15 mouse cellular contexts compared by ENCODE assay signal in genomic region chr16:23280742-23281090, GRCm38 (mm10).
"Had no signal": no experiment of that assay in that cellular context is flagged by ENCODE, and none has a peak within 500 bp of the region (broad histone marks: within the 10 kb centered on the region; RNA-seq: fewer than 3 reads in every experiment).

No protein-coding gene starts in this region.

- H3K36me3 ChIP-seq: intestine, embryonic 15.5 days; kidney, embryonic 15.5 days; liver, embryonic 15.5 days; midbrain, embryonic 15.5 days; neural tube, embryonic 13.5 days had no signal

- H3K9me3 ChIP-seq: intestine, embryonic 15.5 days; kidney, embryonic 15.5 days; limb, embryonic 13.5 days; liver, embryonic 15.5 days; midbrain, embryonic 15.5 days; neural tube, embryonic 13.5 days had no signal

- H3K4me1 ChIP-seq: intestine, embryonic 15.5 days; kidney, embryonic 15.5 days had no signal

- H3K4me2 ChIP-seq: intestine, embryonic 15.5 days; kidney, embryonic 15.5 days; limb, embryonic 13.5 days; liver, embryonic 11.5 days; liver, embryonic 15.5 days; midbrain, embryonic 15.5 days; neural tube, embryonic 13.5 days had no signal

- H3K4me3 ChIP-seq: intestine, embryonic 15.5 days; kidney, embryonic 15.5 days; limb, embryonic 13.5 days; liver, embryonic 15.5 days; midbrain, embryonic 15.5 days; neural tube, embryonic 13.5 days had no signal

- ATAC-seq: intestine, embryonic 15.5 days; midbrain, embryonic 15.5 days had no signal

- H3K27me3 ChIP-seq: intestine, embryonic 15.5 days; kidney, embryonic 15.5 days; limb, embryonic 13.5 days; liver, embryonic 15.5 days; midbrain, embryonic 15.5 days; neural tube, embryonic 13.5 days had no signal

- H3K9ac ChIP-seq: intestine, embryonic 15.5 days; kidney, embryonic 15.5 days; limb, embryonic 13.5 days; liver, embryonic 15.5 days; midbrain, embryonic 15.5 days; neural tube, embryonic 13.5 days had no signal

- DNase-seq: kidney, adult 18-20 months; kidney, postnatal 14 days; layer of hippocampus, postnatal 36 days; left cerebral cortex, postnatal 4 days; lung, postnatal 14 days; retina, postnatal 1 day; thymus, postnatal 4 days had no signal

- H3K27ac ChIP-seq: intestine, embryonic 15.5 days; kidney, embryonic 15.5 days; limb, embryonic 13.5 days; liver, embryonic 15.5 days; midbrain, embryonic 15.5 days; neural tube, embryonic 13.5 days; stomach, postnatal 0 days had no signal
